Mouse (Mus musculus) T-helper 17 cell (primary cell): ENCODE measurements around the gene Slc16a11.

Experiments
- in situ Hi-C, 2 experiments: fragments of 300-600 bp; cut with MboI, MseI; formaldehyde crosslinking; loops; 1 replicate in 1 of 2; 2 replicates in 1 of 2; pipeline ENCODE4 v1.15.1; 2025; ENCODE audit warnings: high pct_unique_total_duplicates in 2 of 2

The Slc16a11 gene

DNA sequence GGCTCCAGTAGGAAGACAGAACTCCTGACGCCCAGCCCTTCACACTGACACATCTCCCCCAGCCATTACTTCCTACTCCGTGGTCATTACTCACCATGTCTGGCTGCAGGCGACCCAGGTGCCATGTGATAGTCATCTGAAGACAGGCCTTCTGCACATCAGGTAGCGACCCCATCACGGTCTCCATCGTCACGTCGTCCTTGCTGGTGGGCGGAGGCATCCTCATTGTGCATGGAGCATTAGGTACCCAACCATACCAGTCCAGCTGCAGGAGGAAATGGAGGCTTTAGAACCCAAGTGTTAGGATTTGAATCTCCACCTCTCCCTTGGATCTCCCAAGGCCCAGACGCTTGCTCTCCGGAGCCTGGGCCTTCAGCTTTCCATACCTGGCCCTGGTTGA lies 30.0 kb downstream of the Slc16a11 start:
- in situ Hi-C loops: no loop called here

DNA sequence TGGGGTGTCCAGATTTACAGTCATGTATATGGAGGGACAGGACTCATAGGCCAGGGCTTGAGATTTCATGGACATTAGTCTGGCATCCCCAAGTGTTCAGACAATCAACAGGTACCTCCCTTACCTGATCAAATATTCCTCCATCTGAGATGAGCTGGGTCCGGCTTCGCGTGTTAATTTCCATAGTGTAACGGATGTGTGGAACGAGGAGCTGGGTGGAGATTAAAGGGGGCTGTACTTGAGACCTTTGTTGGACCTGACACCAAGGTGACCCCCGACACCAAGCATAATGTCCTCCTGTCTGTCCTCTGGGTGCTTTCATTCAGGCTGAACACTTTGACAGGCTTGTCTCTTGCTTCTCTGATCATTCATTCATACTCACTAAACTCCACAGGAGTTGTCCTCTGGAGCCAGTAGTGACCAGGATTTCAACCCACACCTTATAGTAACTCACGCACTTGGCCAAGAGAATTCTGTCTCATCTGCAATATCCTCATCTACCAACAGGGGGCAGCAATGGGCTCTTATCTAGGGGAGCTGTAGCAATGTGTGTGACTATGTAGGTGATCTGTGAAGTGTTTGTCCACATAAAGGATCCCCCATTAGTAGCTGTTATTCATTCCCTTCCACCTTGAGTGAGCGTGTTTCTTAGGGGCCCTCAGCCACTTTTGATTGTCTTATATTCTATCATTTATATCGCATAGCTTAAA lies 34.7 kb downstream of the Slc16a11 start:
- in situ Hi-C loops: no loop called here

DNA sequence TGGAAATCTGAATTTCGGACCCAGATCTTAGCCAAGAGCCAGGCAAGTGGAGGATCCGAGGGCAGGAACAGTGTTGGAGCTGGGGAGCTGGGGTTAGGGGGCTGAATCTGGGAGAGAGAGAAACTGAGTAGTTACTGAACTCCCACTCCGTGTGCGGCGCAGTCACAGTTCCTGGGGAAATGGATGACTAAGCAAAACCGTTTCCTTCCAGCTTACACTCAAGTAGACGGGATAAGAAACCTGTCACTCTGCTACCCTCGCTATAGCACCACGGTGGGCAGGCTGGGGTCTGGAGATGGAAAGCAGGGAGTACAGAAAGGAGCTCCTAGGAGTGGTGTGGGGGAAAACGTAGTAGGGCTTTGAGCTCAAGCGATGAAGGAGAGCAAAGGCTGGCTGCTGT lies 37.6 kb downstream of the Slc16a11 start:
- in situ Hi-C loops: loop anchor here in 1 of 2 experiments (5.0 kb wide), 1 partner anchor 67 kb away; no protein-coding TSS in a partner anchor

DNA sequence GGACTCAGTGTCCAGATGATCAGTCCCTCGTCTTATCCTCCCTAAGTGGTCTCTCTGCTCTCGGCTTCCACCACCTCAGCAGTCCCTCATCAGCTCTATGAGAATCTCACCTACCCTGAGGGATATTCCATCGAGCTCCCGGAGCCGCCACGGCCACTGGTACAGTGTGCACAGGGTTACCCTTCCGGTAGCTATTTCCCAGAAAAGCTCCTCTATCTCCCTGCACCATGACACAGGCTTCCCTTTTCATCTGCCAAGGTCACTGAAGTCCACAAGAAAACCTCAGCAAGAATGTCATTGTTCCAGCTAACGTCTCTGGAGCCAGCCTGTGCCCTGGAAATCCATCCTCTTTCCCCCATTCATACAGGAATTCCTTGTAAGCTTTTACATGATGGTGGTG lies 39.3 kb downstream of the Slc16a11 start:
- in situ Hi-C loops: loop anchor here in 1 of 2 experiments (5.0 kb wide), 1 partner anchor 65 kb away; no protein-coding TSS in a partner anchor

DNA sequence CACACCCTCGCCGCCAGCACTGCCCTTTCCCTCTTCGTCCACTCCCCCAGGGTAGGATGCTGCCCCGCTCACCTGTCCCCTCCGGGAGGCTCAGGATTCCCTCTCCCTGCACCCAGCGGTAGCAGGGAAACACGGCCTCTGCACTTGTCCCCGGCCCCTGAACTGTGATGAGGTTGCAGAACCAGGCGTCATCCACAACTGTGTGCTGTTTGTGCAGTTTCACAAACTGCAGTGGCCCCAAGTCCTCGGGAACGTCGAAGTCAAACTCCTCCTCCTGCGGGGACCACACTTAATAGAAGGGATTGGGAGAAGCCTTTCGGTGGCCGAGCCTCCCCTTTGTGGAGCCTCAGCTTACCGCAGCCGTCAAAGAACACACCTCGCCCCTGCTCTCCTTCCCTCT lies 41.8 kb downstream of the Slc16a11 start:
- in situ Hi-C loops: loop anchor here in 1 of 2 experiments (5.0 kb wide), 1 partner anchor 63 kb away; no protein-coding TSS in a partner anchor

DNA sequence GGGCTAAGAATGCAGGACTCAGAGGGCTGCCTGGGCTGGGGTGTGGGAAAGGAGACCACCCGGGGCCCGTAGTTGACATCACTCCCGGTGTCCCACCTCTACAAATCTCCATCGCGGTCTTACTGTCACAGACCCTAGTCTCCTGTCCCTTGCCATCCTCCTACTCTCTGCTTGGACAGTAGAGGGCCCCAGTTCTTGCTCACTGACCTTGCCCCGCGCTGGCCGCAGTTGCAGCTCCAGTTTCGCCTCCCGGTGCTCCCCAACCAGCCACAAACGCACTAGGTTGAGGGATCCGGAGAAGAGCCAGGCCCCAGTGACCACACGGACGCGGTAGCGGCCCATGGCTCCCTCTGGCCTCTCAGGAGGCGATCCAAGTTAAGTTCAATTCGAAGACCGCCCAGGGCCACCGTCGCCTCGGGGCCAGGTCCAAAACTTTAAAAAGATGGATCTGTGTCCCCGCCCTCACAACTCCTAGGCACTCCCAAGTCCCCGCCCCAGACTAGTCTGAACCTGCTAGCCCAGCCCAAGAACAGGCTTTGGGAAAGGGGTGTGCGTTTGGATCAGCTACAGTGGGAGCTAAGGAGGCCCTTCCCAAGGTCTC lies 42.5 kb downstream of the Slc16a11 start, which contains the start of gene Alox12:
Alox12 (minus strand) TSS at position 423 of the 601 bp plus-strand sequence.
- in situ Hi-C loops: loop anchor here in 1 of 2 experiments (5.0 kb wide), 1 partner anchor 62 kb away; no protein-coding TSS in a partner anchor

DNA sequence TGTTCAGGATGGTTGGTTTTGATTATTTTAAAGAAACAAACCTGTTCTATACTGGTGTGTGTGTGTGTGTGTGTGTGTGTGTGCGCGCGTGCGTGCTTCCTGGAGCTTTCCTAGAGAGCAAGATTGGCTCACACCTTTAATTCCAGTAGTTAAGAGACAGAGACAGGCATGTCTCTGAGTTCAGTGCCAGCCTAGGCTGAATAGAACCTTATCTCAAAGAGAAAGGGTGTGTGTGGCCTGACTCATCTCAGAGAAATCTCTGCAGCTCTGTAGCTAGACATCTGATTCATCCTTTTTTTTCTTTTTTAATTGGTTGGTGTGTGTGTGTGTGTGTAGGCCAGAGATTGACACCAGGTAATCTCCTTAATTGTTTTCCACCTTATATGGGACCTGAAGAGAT lies 46.5 kb downstream of the Slc16a11 start:
- in situ Hi-C loops: no loop called here

DNA sequence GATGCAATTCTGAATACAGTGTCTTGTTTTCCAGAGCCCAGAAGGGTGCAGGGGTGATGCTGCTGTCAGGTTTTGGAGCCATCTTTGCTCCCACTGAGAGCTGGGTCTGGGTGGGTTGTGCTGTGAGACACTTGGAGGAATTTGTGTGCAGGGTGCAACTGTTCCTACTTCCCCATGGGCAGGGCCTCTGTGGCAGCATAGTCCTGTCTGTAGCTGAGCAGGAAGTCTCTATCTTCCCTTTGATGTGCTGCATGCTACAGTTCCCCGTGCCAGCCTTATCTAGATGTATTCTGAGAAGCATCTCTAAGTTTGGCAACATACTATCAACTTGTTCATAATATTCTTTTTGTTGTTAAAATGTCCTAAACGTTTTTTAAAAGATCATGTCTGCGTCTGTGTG lies 52.7 kb downstream of the Slc16a11 start:
- in situ Hi-C loops: no loop called here

DNA sequence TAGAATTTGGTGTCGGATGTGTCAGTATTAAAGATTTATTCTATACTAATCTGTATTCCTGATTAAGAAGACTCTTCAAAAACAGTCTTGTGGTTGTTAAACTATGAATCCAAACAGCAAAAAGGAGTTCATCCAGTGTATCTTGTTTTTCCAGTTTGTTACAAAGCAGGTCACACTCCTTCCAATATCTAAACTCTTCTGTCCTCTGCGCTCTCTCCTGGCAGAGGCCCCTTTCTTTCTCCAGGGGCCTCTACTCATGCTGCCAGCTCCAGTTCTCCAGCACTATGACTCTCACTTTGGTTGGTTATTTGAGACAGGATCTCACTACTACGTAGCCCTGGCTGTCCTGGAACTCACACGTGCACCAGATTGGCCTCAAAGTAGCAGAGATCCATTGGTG lies 53.3 kb downstream of the Slc16a11 start:
- in situ Hi-C loops: no loop called here
